Mouse (Mus musculus): ENCODE measurements at regions not wholly inside any gene's neighbourhood (a gene's known extent, or its start where the extent isn't known, plus 50 kb on each side); places are given as distances from the start of the nearest gene placed in this dataset.

DNA sequence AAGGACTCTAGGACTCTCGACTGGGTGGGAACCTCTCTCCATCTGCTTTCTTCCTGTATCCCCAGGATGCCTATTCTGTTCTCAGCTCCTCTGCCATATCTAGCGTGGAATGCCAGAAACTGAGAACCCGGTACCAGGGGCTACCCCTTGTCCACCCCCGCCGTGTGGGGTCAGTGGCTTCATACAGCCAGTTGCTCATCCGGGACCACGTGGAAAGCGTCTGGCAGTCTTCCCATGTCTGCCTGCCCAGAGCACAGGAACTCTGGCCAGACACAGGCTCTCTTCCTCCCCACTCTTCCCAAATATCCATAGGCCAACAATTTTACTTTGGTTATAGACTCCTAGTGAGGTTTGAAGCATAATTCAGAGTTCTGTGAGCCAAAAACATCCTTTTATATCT is 852.6 kb downstream of the Epha7 start:
- Histone ChIP-seq H3K9ac (ENCODE audit: control insufficient read depth, low read depth, low read length, poor library complexity, severe bottlenecking) (no peak overlapping the region), H3K4me1 (ENCODE audit: control insufficient read depth in 1 of 2, insufficient read depth in 2 of 2, low read length in 2 of 2) (no peaks in the 10 kb centered on the region), H3K27ac (ENCODE audit: control insufficient read depth, low read depth, low read length) (no peak overlapping the region), H3K4me3 (ENCODE audit: control insufficient read depth in 1 of 2, insufficient read depth in 1 of 2, low read depth in 2 of 2, low read length in 2 of 2) (no peak overlapping the region), H3K27me3 (ENCODE audit: control insufficient read depth in 1 of 2, insufficient read depth in 2 of 2, low read length in 2 of 2) (no peaks in the 10 kb centered on the region), H3K79me2 (ENCODE audit: control insufficient read depth, insufficient read depth, low read length, poor library complexity) (no peaks in the 10 kb centered on the region), H3K36me3 (ENCODE audit: control insufficient read depth in 1 of 2, insufficient read depth in 2 of 2, low read length in 2 of 2) (no peaks in the 10 kb centered on the region), H3K9me3 (replicated peaks; ENCODE audit: insufficient read depth, low read length) (no peaks in the 10 kb centered on the region)
- TF ChIP-seq RCOR1 (IDR thresholded peaks at IDR 0.05; ENCODE audit: low read depth, low read length): no peak
- TF ChIP-seq UBTF (IDR thresholded peaks at IDR 0.05; ENCODE audit: borderline replicate concordance, insufficient read depth, low read depth, low read length): no peak
- TF ChIP-seq MYC (IDR thresholded peaks at IDR 0.05; ENCODE audit: low read depth, low read length): no peak
- TF ChIP-seq NELFE (IDR thresholded peaks at IDR 0.05; ENCODE audit: low read depth, low read length): no peak
- no peak for TF ChIP-seq EP300 (IDR thresholded peaks at IDR 0.05; ENCODE audit: low read depth in 1 of 2, low read length in 2 of 2)
- no peak for TF ChIP-seq POLR2A (IDR thresholded peaks at IDR 0.05; ENCODE audit: control insufficient read depth in 1 of 2, insufficient read depth in 1 of 2, low read depth in 1 of 2, low read length in 2 of 2, poor library complexity in 1 of 2)
- TF ChIP-seq MEF2A (IDR thresholded peaks at IDR 0.05; ENCODE audit: extremely low read depth, insufficient replicate concordance, low read depth, low read length, poor library complexity, severe bottlenecking): no peak
- no peak for TF ChIP-seq CHD2 (IDR thresholded peaks at IDR 0.05; ENCODE audit: low read length)
- no peak for TF ChIP-seq MAX (IDR thresholded peaks at IDR 0.05; ENCODE audit: low read length)
- TF ChIP-seq CHD1 (IDR thresholded peaks at IDR 0.05; ENCODE audit: low read depth, low read length): no peak
- no peak for TF ChIP-seq GATA1 (IDR thresholded peaks at IDR 0.05; ENCODE audit: low read depth, low read length)
- no peak for TF ChIP-seq MXI1 (IDR thresholded peaks at IDR 0.05; ENCODE audit: low read depth, low read length)
- TF ChIP-seq USF2 (IDR thresholded peaks at IDR 0.05; ENCODE audit: borderline replicate concordance in 1 of 2, insufficient read depth in 1 of 2, low read depth in 1 of 2, low read length in 2 of 2): no peak
- no peak for TF ChIP-seq POLR2AphosphoS2 (IDR thresholded peaks at IDR 0.05; ENCODE audit: low read length)
- no peak for TF ChIP-seq CTCF (IDR thresholded peaks at IDR 0.05 in 2 of 3, conservative IDR thresholded peaks at IDR 0.05 in 1 of 3; ENCODE audit: control insufficient read depth in 1 of 3, insufficient read depth in 1 of 3, low read depth in 2 of 3, low read length in 3 of 3, poor library complexity in 1 of 3, severe bottlenecking in 1 of 3)
- no peak for TF ChIP-seq TBP (IDR thresholded peaks at IDR 0.05; ENCODE audit: low read depth, low read length)
- no peak for TF ChIP-seq ZMIZ1 (IDR thresholded peaks at IDR 0.05; ENCODE audit: low read depth, low read length)
- TF ChIP-seq E2F4 (IDR thresholded peaks at IDR 0.05; ENCODE audit: borderline replicate concordance, low read depth, low read length): no peak
- TF ChIP-seq MAFK (IDR thresholded peaks at IDR 0.05; ENCODE audit: borderline replicate concordance, low read depth, low read length): no peak
- no peak for TF ChIP-seq MYB (IDR thresholded peaks at IDR 0.05; ENCODE audit: low read depth, low read length)
- DNase-seq (ENCODE audit: low read depth, low spot score): no peak

DNA sequence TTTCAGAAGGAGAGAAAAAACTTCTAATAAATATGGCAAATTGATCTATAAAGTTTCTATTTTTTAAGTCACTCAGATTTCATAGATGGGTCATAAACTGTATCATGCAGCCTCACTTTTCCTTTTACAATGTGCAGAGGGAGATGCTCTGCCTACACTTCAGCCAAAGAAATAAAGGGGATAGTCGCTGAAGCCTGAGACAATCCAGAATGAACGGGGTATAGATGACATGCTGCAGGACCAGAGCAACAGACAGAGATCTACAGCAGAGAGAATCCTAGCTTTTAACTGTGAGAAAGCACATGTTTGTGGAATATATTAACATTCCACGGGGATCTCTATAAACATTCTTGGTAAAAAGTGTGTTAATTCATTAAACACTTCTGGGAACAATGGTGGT is 881.2 kb downstream of the Epha7 start:
- H3K4me3 ChIP-seq (ENCODE audit: control insufficient read depth in 1 of 2, insufficient read depth in 1 of 2, low read depth in 2 of 2, low read length in 2 of 2): no peak overlapping the region
- no peaks in the 10 kb centered on the region for H3K4me1 ChIP-seq (ENCODE audit: control insufficient read depth in 1 of 2, insufficient read depth in 2 of 2, low read length in 2 of 2)
- no peak overlapping the region for H3K9ac ChIP-seq (ENCODE audit: control insufficient read depth, low read depth, low read length, poor library complexity, severe bottlenecking)
- DNase-seq (ENCODE audit: low read depth, low spot score): no peak
- no peaks in the 10 kb centered on the region for H3K36me3 ChIP-seq (ENCODE audit: control insufficient read depth in 1 of 2, insufficient read depth in 2 of 2, low read length in 2 of 2)
- H3K27ac ChIP-seq (ENCODE audit: control insufficient read depth, low read depth, low read length): no peak overlapping the region
- TF ChIP-seq TAL1 (IDR thresholded peaks at IDR 0.05; ENCODE audit: low read length): no peak
- no peak for TF ChIP-seq MYC (IDR thresholded peaks at IDR 0.05; ENCODE audit: low read depth, low read length)
- no peak for TF ChIP-seq MXI1 (IDR thresholded peaks at IDR 0.05; ENCODE audit: low read depth, low read length)
- TF ChIP-seq ELF1 (IDR thresholded peaks at IDR 0.05; ENCODE audit: low read depth, low read length): no peak
- no peak for TF ChIP-seq E2F4 (IDR thresholded peaks at IDR 0.05; ENCODE audit: borderline replicate concordance, low read depth, low read length)
- TF ChIP-seq POLR2A (IDR thresholded peaks at IDR 0.05; ENCODE audit: control insufficient read depth in 1 of 2, insufficient read depth in 1 of 2, low read depth in 1 of 2, low read length in 2 of 2, poor library complexity in 1 of 2): no peak
- TF ChIP-seq USF1 (IDR thresholded peaks at IDR 0.05; ENCODE audit: low read depth, low read length): no peak
- no peak for TF ChIP-seq POLR2AphosphoS5 (IDR thresholded peaks at IDR 0.05; ENCODE audit: borderline replicate concordance, low read depth, low read length)
- TF ChIP-seq GABPA (IDR thresholded peaks at IDR 0.05; ENCODE audit: low read depth, low read length): no peak
- no peak for TF ChIP-seq NELFE (IDR thresholded peaks at IDR 0.05; ENCODE audit: low read depth, low read length)
- no peak for TF ChIP-seq CHD1 (IDR thresholded peaks at IDR 0.05; ENCODE audit: low read depth, low read length)
- TF ChIP-seq RAD21 (IDR thresholded peaks at IDR 0.05; ENCODE audit: low read depth, low read length): no peak
- TF ChIP-seq MAX (IDR thresholded peaks at IDR 0.05; ENCODE audit: low read length): no peak
- TF ChIP-seq TBP (IDR thresholded peaks at IDR 0.05; ENCODE audit: low read depth, low read length): no peak
- no peaks in the 10 kb centered on the region for H3K9me3 ChIP-seq (replicated peaks; ENCODE audit: insufficient read depth, low read length)
- no peaks in the 10 kb centered on the region for H3K27me3 ChIP-seq (ENCODE audit: control insufficient read depth in 1 of 2, insufficient read depth in 2 of 2, low read length in 2 of 2)
- no peaks in the 10 kb centered on the region for H3K79me2 ChIP-seq (ENCODE audit: control insufficient read depth, insufficient read depth, low read length, poor library complexity)
